Mouse (Mus musculus) bone marrow, adult 2 months (tissue): Measurements from ENCODE around the gene Dppa4.

Source experiments
- CTCF ChIP-seq: fragments of 200-500 bp; IDR thresholded peaks from 2 replicates; pipeline ENCODE4 v1.5.1; 2011; ENCODE audit warnings: low read length, control low read depth; ENCODE audit not compliant: control insufficient read depth, insufficient read depth
- POLR2A ChIP-seq: fragments of 200-500 bp; IDR thresholded peaks from 2 replicates; pipeline ENCODE4 v1.6.1; 2011; ENCODE audit warnings: low read depth, mild to moderate bottlenecking, control low read depth, low read length, borderline replicate concordance; ENCODE audit not compliant: control insufficient read depth

GRCm38 (mm10) chr16:48285517-48285916 lies 2.0 kb downstream of the Dppa4 start:
- TF ChIP-seq POLR2A, result no peak
- TF ChIP-seq CTCF, result no peak
